Mouse (Mus musculus): ENCODE results near the gene Gm49391. TPM values are rescaled to one million over a fixed set of nuclear protein-coding genes. Genes with fewer than 3 reads are reported as not detected.
"Not testable (repeated sequence)": the region's sequence is repeated elsewhere in the genome, so short reads cannot be mapped to it uniquely, and the experiment has no call there.

Gene Gm49391
- polyA plus RNA-seq, 1 experiment from 2014 or later, result 10.6 TPM

DNA sequence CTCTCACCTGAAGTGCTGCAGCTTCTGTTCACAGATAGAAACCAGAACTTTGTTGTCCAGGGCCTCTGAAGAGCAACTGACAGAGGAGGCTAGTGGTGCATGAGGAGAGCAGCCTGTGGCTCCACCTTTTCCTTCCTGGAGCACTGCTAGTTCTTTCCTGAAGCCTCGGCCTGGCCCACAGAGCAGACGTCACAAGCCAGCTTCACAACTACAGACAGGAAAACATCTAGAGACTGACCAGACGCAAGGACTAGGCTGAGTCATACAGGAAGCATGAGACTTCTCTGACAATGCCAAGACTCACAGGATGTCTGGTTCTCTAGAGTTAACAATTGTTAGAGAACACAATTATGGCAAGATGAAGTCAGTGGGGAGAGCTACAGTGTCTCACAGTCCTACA lies 39.0 kb downstream of the Gm49391 start, which contains the start of gene Ctla2b:
Gene Ctla2b (minus strand): TSS at position 120 of the 400 bp plus-strand sequence.
- Histone ChIP-seq H3K9me3 (ENCODE audit: low read length) (no peaks in the 10 kb centered on the region), H3K9ac (replicated peaks; ENCODE audit: low read depth) (no peak within 1 kb of the TSS), H3K4me3 (ENCODE audit: low read depth, low read length) (no peak within 1 kb of the TSS), H3K4me2 (replicated peaks; ENCODE audit: low read depth, low read length) (no peak within 1 kb of the TSS), H3K4me1 (ENCODE audit: insufficient read depth, low read depth, low read length) (no peaks in the 10 kb centered on the region), H3K27ac (ENCODE audit: low read length) (peak within 1 kb of the TSS; percentile 16; the same call in 1 of the 2 replicates), H3K36me3 (ENCODE audit: insufficient read depth, low read length) (no peaks in the 10 kb centered on the region), H3K27me3 (replicated peaks; ENCODE audit: insufficient read depth, low read length) (no peaks in the 10 kb centered on the region)
- 49% methylated on average over 3 of the region's 3 CpGs for WGBS
- ATAC-seq, result peak; percentile 98
- peak; percentile 68 for DNase-seq (ENCODE audit: low spot score)
- peak; percentile 99 for TF ChIP-seq EP300 (IDR thresholded peaks at IDR 0.05)
- TF ChIP-seq CTCF (IDR thresholded peaks at IDR 0.05), result no peak

DNA sequence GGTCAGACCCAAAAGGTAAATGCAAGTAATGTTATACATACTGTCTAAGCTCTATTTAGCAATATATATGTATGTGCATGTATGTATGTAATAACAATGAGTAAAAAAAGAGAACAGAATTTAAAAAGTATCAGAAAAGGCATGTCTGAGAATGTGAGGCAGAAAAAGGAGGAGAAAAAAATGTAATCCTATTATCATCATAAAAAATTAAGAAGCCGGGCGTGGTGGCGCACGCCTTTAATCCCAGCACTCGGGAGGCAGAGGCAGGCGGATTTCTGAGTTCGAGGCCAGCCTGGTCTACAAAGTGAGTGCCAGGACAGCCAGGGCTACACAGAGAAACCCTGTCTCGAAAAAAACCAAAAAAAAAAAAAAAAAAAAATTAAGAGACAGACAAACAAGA lies 39.6 kb downstream of the Gm49391 start, which contains the start of gene Gm49392:
Gene Gm49392 (minus strand): TSS at position 101 of the 400 bp plus-strand sequence.
- H3K27me3 ChIP-seq (replicated peaks; ENCODE audit: insufficient read depth, low read length); H3K9ac ChIP-seq (replicated peaks; ENCODE audit: low read depth); H3K4me1 ChIP-seq (ENCODE audit: insufficient read depth, low read depth, low read length); H3K4me3 ChIP-seq (ENCODE audit: low read depth, low read length); DNase-seq (ENCODE audit: low spot score); H3K4me2 ChIP-seq (replicated peaks; ENCODE audit: low read depth, low read length); H3K36me3 ChIP-seq (ENCODE audit: insufficient read depth, low read length); ATAC-seq; H3K9me3 ChIP-seq (ENCODE audit: low read length): not testable (repeated sequence)
- WGBS, result 89% methylated on average over 7 of the region's 8 CpGs
- H3K27ac ChIP-seq (ENCODE audit: low read length), result peak within 1 kb of the TSS; percentile 16; the same call in 1 of the 2 replicates

DNA sequence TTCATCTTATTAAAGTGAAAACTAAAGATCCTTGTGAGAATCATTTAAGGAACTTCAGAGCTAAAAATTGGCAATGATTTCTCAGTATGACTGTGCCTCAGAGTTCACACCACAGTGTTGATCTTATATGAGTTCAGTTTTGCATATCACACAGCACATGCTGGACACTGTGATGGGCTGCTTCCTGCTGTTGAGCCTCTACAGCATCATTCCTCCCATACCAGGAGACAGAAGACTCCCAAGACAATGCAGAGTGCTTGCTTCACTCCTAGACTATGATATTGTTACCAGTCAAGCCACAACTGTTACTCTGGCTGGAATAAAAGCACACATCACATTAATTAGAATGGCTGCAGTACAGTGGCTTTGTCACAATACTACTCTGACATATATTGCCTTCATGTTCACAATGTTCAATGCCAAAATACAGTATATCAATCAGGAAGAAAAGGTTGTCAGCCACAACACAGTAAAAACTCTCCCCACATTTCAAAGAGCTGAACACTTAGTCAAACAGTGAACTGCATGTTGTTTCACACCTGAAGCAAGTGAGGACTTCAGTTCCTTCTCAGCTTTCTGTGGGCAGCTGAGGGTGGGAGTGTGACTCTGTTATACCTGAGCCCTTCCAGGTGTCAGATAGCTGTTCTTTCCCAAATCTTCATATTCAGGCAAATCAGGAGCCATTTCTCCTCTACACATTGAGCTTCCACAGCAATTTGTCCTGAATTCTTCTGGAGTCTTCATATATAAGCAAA lies 40.8 kb downstream of the Gm49391 start:
- H3K27me3 ChIP-seq (replicated peaks; ENCODE audit: insufficient read depth, low read length), result no peaks in the 10 kb centered on the region
- no peaks in the 10 kb centered on the region for H3K36me3 ChIP-seq (ENCODE audit: insufficient read depth, low read length)
- H3K4me2 ChIP-seq (replicated peaks; ENCODE audit: low read depth, low read length), result no peak overlapping the region
- no peak overlapping the region for H3K27ac ChIP-seq (ENCODE audit: low read length)
- H3K9me3 ChIP-seq (ENCODE audit: low read length), result no peaks in the 10 kb centered on the region
- no peaks in the 10 kb centered on the region for H3K4me1 ChIP-seq (ENCODE audit: insufficient read depth, low read depth, low read length)
- ATAC-seq (no peak), DNase-seq (ENCODE audit: low spot score) (no peak)
- no peak overlapping the region for H3K9ac ChIP-seq (replicated peaks; ENCODE audit: low read depth)
- TF ChIP-seq EP300 (IDR thresholded peaks at IDR 0.05) (no peak), CTCF (IDR thresholded peaks at IDR 0.05) (no peak)
- no peak overlapping the region for H3K4me3 ChIP-seq (ENCODE audit: low read depth, low read length)

DNA sequence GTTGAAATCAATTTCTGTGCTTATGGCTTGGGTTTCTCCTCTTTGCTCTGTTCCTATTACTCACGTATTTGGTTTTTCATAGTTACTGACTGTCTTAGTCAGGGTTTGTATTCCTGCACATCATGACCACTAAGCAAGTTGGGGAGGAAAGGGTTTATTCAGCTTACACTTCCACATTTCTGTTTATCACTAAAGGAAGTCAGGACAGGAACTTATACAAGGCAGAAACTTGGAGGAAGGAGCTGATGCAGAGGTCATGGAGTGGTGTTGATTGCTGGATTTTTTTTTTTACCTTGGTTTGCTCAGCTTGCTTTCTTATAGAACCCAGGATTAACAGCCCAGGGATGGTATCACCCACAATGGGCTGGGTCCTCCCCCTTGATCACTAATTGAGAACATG lies 44.1 kb downstream of the Gm49391 start:
- H3K4me1 ChIP-seq (ENCODE audit: insufficient read depth, low read depth, low read length), result no peaks in the 10 kb centered on the region
- H3K36me3 ChIP-seq (ENCODE audit: insufficient read depth, low read length), result no peaks in the 10 kb centered on the region
- DNase-seq (ENCODE audit: low spot score) (no peak), ATAC-seq (no peak)
- TF ChIP-seq EP300 (IDR thresholded peaks at IDR 0.05) (no peak), CTCF (IDR thresholded peaks at IDR 0.05) (no peak)
- H3K9me3 ChIP-seq (ENCODE audit: low read length), result no peaks in the 10 kb centered on the region
- H3K4me2 ChIP-seq (replicated peaks; ENCODE audit: low read depth, low read length), result no peak overlapping the region
- 67% methylated on average over 1 of the region's 1 CpGs for WGBS
- H3K9ac ChIP-seq (replicated peaks; ENCODE audit: low read depth), result no peak overlapping the region
- H3K27ac ChIP-seq (ENCODE audit: low read length), result no peak overlapping the region
- no peaks in the 10 kb centered on the region for H3K27me3 ChIP-seq (replicated peaks; ENCODE audit: insufficient read depth, low read length)
- H3K4me3 ChIP-seq (ENCODE audit: low read depth, low read length), result no peak overlapping the region

DNA sequence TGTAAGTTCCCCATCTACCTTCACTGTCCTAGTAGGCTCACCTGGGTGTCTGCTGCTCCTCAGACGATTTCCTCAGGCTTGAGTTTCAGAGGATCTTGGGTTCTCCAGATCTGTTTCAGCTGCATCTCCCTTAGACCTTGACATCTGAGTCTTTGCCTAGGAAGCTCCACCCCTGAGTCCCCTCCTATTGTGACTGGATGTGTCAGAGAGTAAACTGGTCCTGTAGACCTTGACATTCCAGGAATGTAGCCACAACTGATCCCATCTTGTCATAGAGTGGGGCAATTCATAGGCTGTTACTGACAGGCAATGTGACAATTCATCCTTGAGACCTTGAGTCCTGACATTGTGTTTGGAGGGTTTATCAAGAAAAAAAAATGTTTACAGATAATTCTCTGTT lies 72.1 kb downstream of the Gm49391 start, which contains the start of gene 4930486L24Rik:
Gene 4930486L24Rik (minus strand): TSS at position 195 of the 400 bp plus-strand sequence.
- H3K9me3 ChIP-seq (ENCODE audit: low read length), result no peaks in the 10 kb centered on the region
- no peak within 1 kb of the TSS for H3K9ac ChIP-seq (replicated peaks; ENCODE audit: low read depth)
- no peak for ATAC-seq
- TF ChIP-seq CTCF (IDR thresholded peaks at IDR 0.05), result no peak
- TF ChIP-seq EP300 (IDR thresholded peaks at IDR 0.05), result no peak
- no peaks in the 10 kb centered on the region for H3K4me1 ChIP-seq (ENCODE audit: insufficient read depth, low read depth, low read length)
- no peak within 1 kb of the TSS for H3K4me3 ChIP-seq (ENCODE audit: low read depth, low read length)
- 54% methylated on average over 1 of the region's 1 CpGs for WGBS
- no peak within 1 kb of the TSS for H3K27ac ChIP-seq (ENCODE audit: low read length)
- H3K27me3 ChIP-seq (replicated peaks; ENCODE audit: insufficient read depth, low read length), result no peaks in the 10 kb centered on the region
- DNase-seq (ENCODE audit: low spot score), result no peak
- no peak within 1 kb of the TSS for H3K4me2 ChIP-seq (replicated peaks; ENCODE audit: low read depth, low read length)
- H3K36me3 ChIP-seq (ENCODE audit: insufficient read depth, low read length), result no peaks in the 10 kb centered on the region

DNA sequence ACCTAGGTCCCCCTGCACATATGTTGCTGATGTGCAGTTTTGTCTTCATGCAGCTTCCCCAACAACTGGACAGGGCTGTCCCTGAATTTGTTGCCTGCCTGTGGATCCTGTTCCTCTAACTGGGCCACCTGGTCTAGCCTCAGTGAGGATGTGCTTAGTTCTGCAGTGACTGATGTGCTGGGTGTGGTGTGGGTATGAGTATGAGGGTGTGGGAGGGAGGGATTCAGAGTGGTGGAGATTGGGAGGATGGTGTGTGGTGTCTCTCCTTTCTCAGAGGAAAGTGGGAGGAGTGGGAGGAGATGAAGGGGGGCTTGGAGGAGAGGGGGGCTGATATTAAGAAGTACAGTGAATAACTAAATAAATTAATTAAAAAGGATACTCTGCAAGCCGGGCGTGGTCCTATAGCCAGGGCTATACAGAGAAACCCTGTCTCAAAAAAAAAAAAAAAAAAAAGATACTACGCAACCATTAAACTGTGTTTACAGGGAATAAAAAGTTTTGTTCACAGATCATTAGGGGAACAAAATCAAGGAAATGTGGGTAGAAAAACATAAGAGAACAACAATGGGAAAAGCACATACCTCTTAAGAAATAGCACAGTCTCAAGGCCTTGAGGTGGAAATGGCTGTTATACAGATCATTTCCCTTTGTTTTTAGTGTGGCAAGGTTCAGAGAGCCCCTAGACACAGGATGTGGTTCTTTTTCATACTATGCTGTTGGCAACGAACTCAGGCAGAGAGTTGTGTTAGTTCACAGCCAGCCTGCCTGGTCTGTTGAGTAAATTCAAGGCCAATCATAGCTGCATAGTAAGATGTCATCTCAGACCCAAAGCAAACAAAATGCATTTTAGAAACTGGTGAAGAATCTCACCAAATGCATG lies 87.9 kb downstream of the Gm49391 start:
- Histone ChIP-seq H3K4me1 (ENCODE audit: insufficient read depth, low read depth, low read length) (no peaks in the 10 kb centered on the region), H3K4me3 (ENCODE audit: low read depth, low read length) (no peak overlapping the region), H3K9ac (replicated peaks; ENCODE audit: low read depth) (no peak overlapping the region), H3K4me2 (replicated peaks; ENCODE audit: low read depth, low read length) (no peak overlapping the region), H3K27ac (ENCODE audit: low read length) (peak overlapping the region; percentile 43; the same call in 1 of the 2 replicates), H3K27me3 (replicated peaks; ENCODE audit: insufficient read depth, low read length) (no peaks in the 10 kb centered on the region), H3K9me3 (ENCODE audit: low read length) (no peaks in the 10 kb centered on the region), H3K36me3 (ENCODE audit: insufficient read depth, low read length) (no peaks in the 10 kb centered on the region)
- WGBS, result 63% methylated on average over 4 of the region's 4 CpGs
- TF ChIP-seq CTCF (IDR thresholded peaks at IDR 0.05) (no peak), EP300 (IDR thresholded peaks at IDR 0.05) (peak; percentile 76)
- ATAC-seq (peak; percentile 84), DNase-seq (ENCODE audit: low spot score) (peak; percentile 52)

Other genes with a start within 250 kb of the Gm49391 start
- not detected in 2 replicates for gene BC051665, start 150.2 kb downstream of the Gm49391 start, polyA plus RNA-seq (2015; fragmentation: Nextera tagmentation; extraction: Ambion mirVana)
- gene Ctsll3, start 133.7 kb downstream of the Gm49391 start, polyA plus RNA-seq (2015; fragmentation: Nextera tagmentation; extraction: Ambion mirVana), result not detected in 2 replicates
- 0.32 TPM in 1 of 2 replicates, not detected in the other for gene 4930486L24Rik, start 72.1 kb downstream of the Gm49391 start, polyA plus RNA-seq (2015; fragmentation: Nextera tagmentation; extraction: Ambion mirVana)
- gene Gm49392, start 39.7 kb downstream of the Gm49391 start, polyA plus RNA-seq (2015; fragmentation: Nextera tagmentation; extraction: Ambion mirVana), result 1.3 and 1.8 TPM in 2 replicates
- 12.3 and 13.4 TPM in 2 replicates for gene Ctla2b, start 39.1 kb downstream of the Gm49391 start, polyA plus RNA-seq (2015; fragmentation: Nextera tagmentation; extraction: Ambion mirVana)
- gene Tpbpb, start 31.7 kb downstream of the Gm49391 start, polyA plus RNA-seq (2015; fragmentation: Nextera tagmentation; extraction: Ambion mirVana), result not detected in 2 replicates
- not detected in 2 replicates for gene Gm49393, start 981 bp downstream of the Gm49391 start, polyA plus RNA-seq (2015; fragmentation: Nextera tagmentation; extraction: Ambion mirVana)
- gene Ctla2a, start 54 bp upstream of the Gm49391 start, polyA plus RNA-seq (2015; fragmentation: Nextera tagmentation; extraction: Ambion mirVana), result 288 and 434 TPM in 2 replicates
- not detected in 2 replicates for gene Tpbpa, start 5.4 kb upstream of the Gm49391 start, polyA plus RNA-seq (2015; fragmentation: Nextera tagmentation; extraction: Ambion mirVana)
- gene Ctsj, start 69.4 kb upstream of the Gm49391 start, polyA plus RNA-seq (2015; fragmentation: Nextera tagmentation; extraction: Ambion mirVana), result not detected in 2 replicates
- not detected in 2 replicates for gene Ctsq, start 104.1 kb upstream of the Gm49391 start, polyA plus RNA-seq (2015; fragmentation: Nextera tagmentation; extraction: Ambion mirVana)
- gene Ctsr, start 227.7 kb upstream of the Gm49391 start, polyA plus RNA-seq (2015; fragmentation: Nextera tagmentation; extraction: Ambion mirVana), result not detected in 2 replicates

Data from lung, postnatal 0 days (tissue).